Mouse (Mus musculus): ENCODE results near the gene Tmem191c. TPM values are rescaled to one million over a fixed set of nuclear protein-coding genes. Genes with fewer than 3 reads are reported as not detected.

Gene Tmem191c
- polyA plus RNA-seq, 1 experiment from 2014 or later = 94.8 TPM

GRCm38 (mm10) chr16:17239409-17239808 is 36.5 kb upstream of the Tmem191c start:
- Histone ChIP-seq H3K27me3 (ENCODE audit: control insufficient read depth, insufficient read depth, low read depth, low read length) (no peaks in the 10 kb centered on the region), H3K9me3 (replicated peaks; ENCODE audit: control insufficient read depth, low read length, poor library complexity, severe bottlenecking) (no peaks in the 10 kb centered on the region), H3K4me3 (ENCODE audit: low read depth, low read length) (no peak overlapping the region), H3K27ac (ENCODE audit: low read length) (no peak overlapping the region), H3K36me3 (ENCODE audit: control insufficient read depth, insufficient read depth, low read length) (no peaks in the 10 kb centered on the region), H3K4me1 (ENCODE audit: control insufficient read depth, insufficient read depth, low read length) (peaks cover 45% of the 10 kb centered on the region), H3K4me2 (ENCODE audit: low read length) (no peak overlapping the region), H3K9ac (ENCODE audit: low read depth, low read length) (no peak overlapping the region)
- WGBS = 75% methylated on average over 2 of the region's 2 CpGs
- ATAC-seq = no peak

GRCm38 (mm10) chr16:17243731-17244130 is 32.1 kb upstream of the Tmem191c start:
- H3K9me3 ChIP-seq (replicated peaks; ENCODE audit: control insufficient read depth, low read length, poor library complexity, severe bottlenecking) = no peaks in the 10 kb centered on the region
- H3K27me3 ChIP-seq (ENCODE audit: control insufficient read depth, insufficient read depth, low read depth, low read length) = no peaks in the 10 kb centered on the region
- H3K9ac ChIP-seq (ENCODE audit: low read depth, low read length) = no peak overlapping the region
- peaks cover 8% of the 10 kb centered on the region for H3K4me1 ChIP-seq (ENCODE audit: control insufficient read depth, insufficient read depth, low read length)
- H3K36me3 ChIP-seq (ENCODE audit: control insufficient read depth, insufficient read depth, low read length) = no peaks in the 10 kb centered on the region
- H3K4me3 ChIP-seq (ENCODE audit: low read depth, low read length) = no peak overlapping the region
- H3K4me2 ChIP-seq (ENCODE audit: low read length) = no peak overlapping the region
- whole genome bisulfite sequencing = 85% methylated on average over 1 of the region's 1 CpGs
- no peak overlapping the region for H3K27ac ChIP-seq (ENCODE audit: low read length)
- no peak for ATAC-seq

GRCm38 (mm10) chr16:17244996-17245395 is 30.9 kb upstream of the Tmem191c start:
- peaks cover under 1% of the 10 kb centered on the region; the same call in 1 of the 2 replicates for H3K4me1 ChIP-seq (ENCODE audit: control insufficient read depth, insufficient read depth, low read length)
- no peak overlapping the region for H3K27ac ChIP-seq (ENCODE audit: low read length)
- 93% methylated on average over 1 of the region's 1 CpGs for WGBS
- ATAC-seq = no peak
- H3K27me3 ChIP-seq (ENCODE audit: control insufficient read depth, insufficient read depth, low read depth, low read length) = no peaks in the 10 kb centered on the region
- H3K4me3 ChIP-seq (ENCODE audit: low read depth, low read length) = no peak overlapping the region
- H3K9me3 ChIP-seq (replicated peaks; ENCODE audit: control insufficient read depth, low read length, poor library complexity, severe bottlenecking) = no peaks in the 10 kb centered on the region
- no peaks in the 10 kb centered on the region for H3K36me3 ChIP-seq (ENCODE audit: control insufficient read depth, insufficient read depth, low read length)
- H3K4me2 ChIP-seq (ENCODE audit: low read length) = no peak overlapping the region
- no peak overlapping the region for H3K9ac ChIP-seq (ENCODE audit: low read depth, low read length)

- Histone ChIP-seq H3K9me3 (replicated peaks; ENCODE audit: control insufficient read depth, low read length, poor library complexity, severe bottlenecking) (no peaks in the 10 kb centered on the region), H3K4me2 (ENCODE audit: low read length) (no peak overlapping the region), H3K27ac (ENCODE audit: low read length) (no peak overlapping the region), H3K27me3 (ENCODE audit: control insufficient read depth, insufficient read depth, low read depth, low read length) (no peaks in the 10 kb centered on the region), H3K4me1 (ENCODE audit: control insufficient read depth, insufficient read depth, low read length) (peaks cover 10% of the 10 kb centered on the region), H3K9ac (ENCODE audit: low read depth, low read length) (no peak overlapping the region), H3K36me3 (ENCODE audit: control insufficient read depth, insufficient read depth, low read length) (no peaks in the 10 kb centered on the region), H3K4me3 (ENCODE audit: low read depth, low read length) (no peak overlapping the region)
- 76% methylated on average over 4 of the region's 4 CpGs for WGBS
- no peak for ATAC-seq
Measured at GRCm38 (mm10) chr16:17247727-17248126, 28.1 kb upstream of the Tmem191c start.

- Histone ChIP-seq H3K36me3 (ENCODE audit: control insufficient read depth, insufficient read depth, low read length) (no peaks in the 10 kb centered on the region), H3K27ac (ENCODE audit: low read length) (no peak overlapping the region), H3K4me3 (ENCODE audit: low read depth, low read length) (no peak overlapping the region), H3K27me3 (ENCODE audit: control insufficient read depth, insufficient read depth, low read depth, low read length) (no peaks in the 10 kb centered on the region), H3K4me2 (ENCODE audit: low read length) (no peak overlapping the region), H3K9ac (ENCODE audit: low read depth, low read length) (no peak overlapping the region), H3K4me1 (ENCODE audit: control insufficient read depth, insufficient read depth, low read length) (peaks cover 19% of the 10 kb centered on the region), H3K9me3 (replicated peaks; ENCODE audit: control insufficient read depth, low read length, poor library complexity, severe bottlenecking) (no peaks in the 10 kb centered on the region)
- 81% methylated on average over 6 of the region's 6 CpGs for WGBS
- ATAC-seq = no peak
Measured at GRCm38 (mm10) chr16:17249135-17249534, 26.7 kb upstream of the Tmem191c start.

- no peak overlapping the region for H3K4me3 ChIP-seq (ENCODE audit: low read depth, low read length)
- H3K36me3 ChIP-seq (ENCODE audit: control insufficient read depth, insufficient read depth, low read length) = peaks cover 3% of the 10 kb centered on the region
- no peak for ATAC-seq
- H3K27me3 ChIP-seq (ENCODE audit: control insufficient read depth, insufficient read depth, low read depth, low read length) = no peaks in the 10 kb centered on the region
- H3K4me1 ChIP-seq (ENCODE audit: control insufficient read depth, insufficient read depth, low read length) = peaks cover 22% of the 10 kb centered on the region
- no peaks in the 10 kb centered on the region for H3K9me3 ChIP-seq (replicated peaks; ENCODE audit: control insufficient read depth, low read length, poor library complexity, severe bottlenecking)
- no peak overlapping the region for H3K4me2 ChIP-seq (ENCODE audit: low read length)
- H3K27ac ChIP-seq (ENCODE audit: low read length) = no peak overlapping the region
- WGBS = 74% methylated on average over 3 of the region's 3 CpGs
- no peak overlapping the region for H3K9ac ChIP-seq (ENCODE audit: low read depth, low read length)
Measured at GRCm38 (mm10) chr16:17251539-17251938, 24.3 kb upstream of the Tmem191c start.

GRCm38 (mm10) chr16:17252086-17252726 is 23.7 kb upstream of the Tmem191c start:
- H3K36me3 ChIP-seq (ENCODE audit: control insufficient read depth, insufficient read depth, low read length) = peaks cover 3% of the 10 kb centered on the region
- H3K9ac ChIP-seq (ENCODE audit: low read depth, low read length) = no peak overlapping the region
- peaks cover 22% of the 10 kb centered on the region for H3K4me1 ChIP-seq (ENCODE audit: control insufficient read depth, insufficient read depth, low read length)
- H3K4me3 ChIP-seq (ENCODE audit: low read depth, low read length) = no peak overlapping the region
- no peaks in the 10 kb centered on the region for H3K27me3 ChIP-seq (ENCODE audit: control insufficient read depth, insufficient read depth, low read depth, low read length)
- 77% methylated on average over 3 of the region's 3 CpGs for WGBS
- H3K27ac ChIP-seq (ENCODE audit: low read length) = no peak overlapping the region
- no peak overlapping the region for H3K4me2 ChIP-seq (ENCODE audit: low read length)
- no peak for ATAC-seq
- no peaks in the 10 kb centered on the region for H3K9me3 ChIP-seq (replicated peaks; ENCODE audit: control insufficient read depth, low read length, poor library complexity, severe bottlenecking)

GRCm38 (mm10) chr16:17252841-17253240 is 23.0 kb upstream of the Tmem191c start:
- Histone ChIP-seq H3K9ac (ENCODE audit: low read depth, low read length) (no peak overlapping the region), H3K27ac (ENCODE audit: low read length) (no peak overlapping the region), H3K9me3 (replicated peaks; ENCODE audit: control insufficient read depth, low read length, poor library complexity, severe bottlenecking) (no peaks in the 10 kb centered on the region), H3K36me3 (ENCODE audit: control insufficient read depth, insufficient read depth, low read length) (peaks cover 6% of the 10 kb centered on the region), H3K4me2 (ENCODE audit: low read length) (no peak overlapping the region), H3K27me3 (ENCODE audit: control insufficient read depth, insufficient read depth, low read depth, low read length) (no peaks in the 10 kb centered on the region), H3K4me1 (ENCODE audit: control insufficient read depth, insufficient read depth, low read length) (peaks cover 22% of the 10 kb centered on the region), H3K4me3 (ENCODE audit: low read depth, low read length) (no peak overlapping the region)
- ATAC-seq = no peak
- 75% methylated on average over 7 of the region's 7 CpGs for WGBS

GRCm38 (mm10) chr16:17254005-17254597 is 21.8 kb upstream of the Tmem191c start:
- no peak for ATAC-seq
- no peak overlapping the region for H3K9ac ChIP-seq (ENCODE audit: low read depth, low read length)
- no peak overlapping the region for H3K4me2 ChIP-seq (ENCODE audit: low read length)
- no peaks in the 10 kb centered on the region for H3K27me3 ChIP-seq (ENCODE audit: control insufficient read depth, insufficient read depth, low read depth, low read length)
- no peak overlapping the region for H3K27ac ChIP-seq (ENCODE audit: low read length)
- 22% methylated on average over 4 of the region's 4 CpGs for WGBS
- no peaks in the 10 kb centered on the region for H3K9me3 ChIP-seq (replicated peaks; ENCODE audit: control insufficient read depth, low read length, poor library complexity, severe bottlenecking)
- H3K4me1 ChIP-seq (ENCODE audit: control insufficient read depth, insufficient read depth, low read length) = peaks cover 22% of the 10 kb centered on the region
- H3K36me3 ChIP-seq (ENCODE audit: control insufficient read depth, insufficient read depth, low read length) = peaks cover 15% of the 10 kb centered on the region
- H3K4me3 ChIP-seq (ENCODE audit: low read depth, low read length) = no peak overlapping the region
